Mouse (Mus musculus) kidney, embryonic 16.5 days (tissue): ENCODE measurements around the gene Dync1h1. TPM values are rescaled to one million over a fixed set of nuclear protein-coding genes. Genes with fewer than 3 reads are reported as not detected.
A peak's percentile ranks its signal among the peaks of the same experiment; 100 is the strongest.

Source experiments
- ATAC-seq: fragments of 200-750 bp; cut with Nextera tagmentation; 2 replicates; pipeline ENCODE4 v1.8.0; 2017; ENCODE audit warnings: moderate TSS enrichment; ENCODE audit not compliant: low FRiP score, low TSS enrichment
- H3K27ac ChIP-seq: fragments of 300-500 bp; sonication (generic); 2 replicates; pipeline ENCODE4 v1.5.1; 2014; ENCODE audit warnings: low read length
- H3K27me3 ChIP-seq: fragments of 300-500 bp; sonication (generic); 2 replicates; pipeline ENCODE4 v1.6.1; 2014; ENCODE audit warnings: low read length, control low read depth, mixed read lengths; ENCODE audit not compliant: insufficient read depth
- H3K36me3 ChIP-seq: fragments of 300-500 bp; sonication (generic); 2 replicates; pipeline ENCODE4 v1.6.1; 2014; ENCODE audit warnings: low read length, control low read depth, mixed read lengths; ENCODE audit not compliant: insufficient read depth
- H3K4me1 ChIP-seq: fragments of 300-500 bp; sonication (generic); 2 replicates; pipeline ENCODE4 v1.6.1; 2014; ENCODE audit warnings: low read length, control low read depth, mixed read lengths; ENCODE audit not compliant: insufficient read depth
- H3K4me2 ChIP-seq: fragments of 300-500 bp; sonication (generic); replicated peaks from 2 replicates; pipeline ENCODE4 v1.6.1; 2014; ENCODE audit warnings: low read depth, low read length
- H3K4me3 ChIP-seq: fragments of 300-500 bp; sonication (generic); 2 replicates; pipeline ENCODE4 v1.5.1; 2014; ENCODE audit warnings: mild to moderate bottlenecking, low read length
- H3K9ac ChIP-seq: fragments of 300-500 bp; sonication (generic); replicated peaks from 2 replicates; pipeline ENCODE4 v1.6.1; 2014; ENCODE audit warnings: low read length
- H3K9me3 ChIP-seq: fragments of 300-500 bp; sonication (generic); 2 replicates; pipeline ENCODE4 v1.6.1; 2016; ENCODE audit warnings: low read length, control low read depth
- WGBS: fragments of 180-500 bp; shearing (Covaris S2); extraction: QIAGEN DNeasy Blood & Tissue Kit; methylation state at CpG from one replicate; pipeline ENCODE4 v1.1.7; 2014; 5-methylcytosine and 5-hydroxymethylcytosine counted together
- polyA plus RNA-seq: library from polyadenylated mRNA; unstranded; fragments of >200 nt; fragmentation: Nextera tagmentation; extraction: Ambion mirVana; gene quantifications from 2 replicates; pipeline ENCODE4 v1.2.1, GENCODE M21; 2015

Gene Dync1h1
- polyA plus RNA-seq, 1 experiment from 2014 or later: 53.9 TPM

- Histone ChIP-seq H3K9ac (no peak overlapping the region), H3K36me3 (peaks cover 91% of the 10 kb centered on the region), H3K27ac (no peak overlapping the region), H3K9me3 (no peaks in the 10 kb centered on the region), H3K4me1 (no peaks in the 10 kb centered on the region), H3K27me3 (no peaks in the 10 kb centered on the region), H3K4me2 (no peak overlapping the region), H3K4me3 (no peak overlapping the region)
- 49% methylated on average over 8 of the region's 8 CpGs for WGBS
- peak; percentile 27; the same call in 1 of the 2 replicates for ATAC-seq
Observed at GRCm38 (mm10) chr12:110650241-110650641, 49.0 kb downstream of the Dync1h1 start.

- Histone ChIP-seq H3K4me2 (no peak overlapping the region), H3K4me3 (no peak overlapping the region), H3K27me3 (no peaks in the 10 kb centered on the region), H3K9me3 (no peaks in the 10 kb centered on the region), H3K4me1 (no peaks in the 10 kb centered on the region), H3K27ac (no peak overlapping the region), H3K36me3 (peaks cover 93% of the 10 kb centered on the region), H3K9ac (no peak overlapping the region)
- ATAC-seq: no peak
- WGBS: 95% methylated on average over 17 of the region's 17 CpGs
Observed at GRCm38 (mm10) chr12:110651464-110651863, 50.2 kb downstream of the Dync1h1 start.

GRCm38 (mm10) chr12:110661746-110662145, 60.5 kb downstream of the Dync1h1 start:
- no peak overlapping the region for H3K4me3 ChIP-seq
- peaks cover 97% of the 10 kb centered on the region for H3K36me3 ChIP-seq
- H3K27me3 ChIP-seq: no peaks in the 10 kb centered on the region
- H3K4me1 ChIP-seq: no peaks in the 10 kb centered on the region
- no peak for ATAC-seq
- H3K9ac ChIP-seq: no peak overlapping the region
- H3K4me2 ChIP-seq: no peak overlapping the region
- no peak overlapping the region for H3K27ac ChIP-seq
- 95% methylated on average over 14 of the region's 14 CpGs for WGBS
- no peaks in the 10 kb centered on the region for H3K9me3 ChIP-seq

GRCm38 (mm10) chr12:110667466-110668077, 66.3 kb downstream of the Dync1h1 start:
- Histone ChIP-seq H3K9me3 (no peaks in the 10 kb centered on the region), H3K27me3 (no peaks in the 10 kb centered on the region), H3K4me3 (no peak overlapping the region), H3K9ac (no peak overlapping the region), H3K4me1 (no peaks in the 10 kb centered on the region), H3K4me2 (no peak overlapping the region), H3K36me3 (peaks cover 69% of the 10 kb centered on the region), H3K27ac (no peak overlapping the region)
- no peak for ATAC-seq
- WGBS: 91% methylated on average over 13 of the region's 13 CpGs

- no peak overlapping the region for H3K9ac ChIP-seq
- H3K9me3 ChIP-seq: no peaks in the 10 kb centered on the region
- ATAC-seq: no peak
- no peak overlapping the region for H3K27ac ChIP-seq
- no peaks in the 10 kb centered on the region for H3K4me1 ChIP-seq
- no peak overlapping the region for H3K4me3 ChIP-seq
- 54% methylated on average over 5 of the region's 5 CpGs for WGBS
- H3K27me3 ChIP-seq: no peaks in the 10 kb centered on the region
- H3K4me2 ChIP-seq: no peak overlapping the region
- 0 out of 2 replicates have a peak, but pooled peaks cover 6% of the 10 kb centered on the region for H3K36me3 ChIP-seq
Observed at GRCm38 (mm10) chr12:110674243-110674642, 73.0 kb downstream of the Dync1h1 start.

- Histone ChIP-seq H3K27ac (no peak overlapping the region), H3K9me3 (no peaks in the 10 kb centered on the region), H3K27me3 (no peaks in the 10 kb centered on the region), H3K4me2 (no peak overlapping the region), H3K4me3 (no peak overlapping the region), H3K4me1 (no peaks in the 10 kb centered on the region), H3K9ac (no peak overlapping the region), H3K36me3 (0 out of 2 replicates have a peak, but pooled peaks cover 4% of the 10 kb centered on the region)
- WGBS: 37% methylated on average over 7 of the region's 7 CpGs
- ATAC-seq: no peak
Observed at GRCm38 (mm10) chr12:110681191-110681590, 79.9 kb downstream of the Dync1h1 start.

GRCm38 (mm10) chr12:110681878-110682277, 80.6 kb downstream of the Dync1h1 start:
- ATAC-seq: no peak
- H3K4me3 ChIP-seq: no peak overlapping the region
- H3K27me3 ChIP-seq: no peaks in the 10 kb centered on the region
- 64% methylated on average over 3 of the region's 3 CpGs for WGBS
- H3K9ac ChIP-seq: no peak overlapping the region
- H3K4me2 ChIP-seq: no peak overlapping the region
- no peak overlapping the region for H3K27ac ChIP-seq
- no peaks in the 10 kb centered on the region for H3K4me1 ChIP-seq
- H3K36me3 ChIP-seq: peaks cover 4% of the 10 kb centered on the region
- no peaks in the 10 kb centered on the region for H3K9me3 ChIP-seq

- Histone ChIP-seq H3K9me3 (no peaks in the 10 kb centered on the region), H3K9ac (no peak within 1 kb of the TSS), H3K4me1 (no peaks in the 10 kb centered on the region), H3K4me3 (no peak within 1 kb of the TSS), H3K27me3 (no peaks in the 10 kb centered on the region), H3K4me2 (no peak within 1 kb of the TSS), H3K36me3 (peaks cover 8% of the 10 kb centered on the region), H3K27ac (no peak within 1 kb of the TSS)
- WGBS: 80% methylated on average over 9 of the region's 9 CpGs
- ATAC-seq: no peak
Observed at GRCm38 (mm10) chr12:110682561-110683299, 81.5 kb downstream of the Dync1h1 start, which contains the start of gene 1700001K19Rik. Gene 1700001K19Rik (minus strand): TSS chr12:110682619.

- H3K4me2 ChIP-seq: no peak overlapping the region
- peaks cover 8% of the 10 kb centered on the region for H3K36me3 ChIP-seq
- H3K27ac ChIP-seq: no peak overlapping the region
- ATAC-seq: no peak
- H3K9ac ChIP-seq: no peak overlapping the region
- WGBS: no CpG with 5 or more reads among the region's 1 CpGs
- no peaks in the 10 kb centered on the region for H3K4me1 ChIP-seq
- H3K4me3 ChIP-seq: no peak overlapping the region
- H3K27me3 ChIP-seq: no peaks in the 10 kb centered on the region
- H3K9me3 ChIP-seq: no peaks in the 10 kb centered on the region
Observed at GRCm38 (mm10) chr12:110683580-110683979, 82.3 kb downstream of the Dync1h1 start.
